Mouse (Mus musculus): ENCODE measurements at regions not wholly inside any gene's neighbourhood (a gene's known extent, or its start where the extent isn't known, plus 50 kb on each side); places are given as distances from the start of the nearest gene placed in this dataset.

GRCm38 (mm10) chr10:99327501-99327900, 64.5 kb downstream of the Dusp6 start:
- TF ChIP-seq CTCF (IDR thresholded peaks at IDR 0.05; ENCODE audit: borderline replicate concordance, extremely low read depth, insufficient read depth, insufficient read length) (no peak), POLR2A (IDR thresholded peaks at IDR 0.05; ENCODE audit: borderline replicate concordance, extremely low read depth, insufficient read depth, insufficient read length, poor library complexity, severe bottlenecking) (no peak)
